Mouse (Mus musculus) heart, embryonic 10.5 days (tissue): ENCODE data around the gene Phlda3. TPM values are rescaled to one million over a fixed set of nuclear protein-coding genes. Genes with fewer than 3 reads are reported as not detected.

Experiments used
- DNase-seq: peaks from one replicate; pipeline ENCODE4 v3.0.0-alpha.2; 2017; ENCODE audit warnings: low spot score
- H3K27ac ChIP-seq: fragments of 300-500 bp; sonication (generic); 2 replicates; pipeline ENCODE4 v1.5.1; 2016; ENCODE audit warnings: mild to moderate bottlenecking
- H3K27me3 ChIP-seq: fragments of 300-500 bp; sonication (generic); 2 replicates; pipeline ENCODE4 v1.6.1; 2016; ENCODE audit warnings: mild to moderate bottlenecking; ENCODE audit not compliant: poor library complexity, insufficient read depth, severe bottlenecking
- H3K36me3 ChIP-seq: fragments of 300-500 bp; sonication (generic); 2 replicates; pipeline ENCODE4 v1.6.1; 2016; ENCODE audit warnings: mild to moderate bottlenecking, moderate library complexity
- H3K4me1 ChIP-seq: fragments of 300-500 bp; sonication (generic); 2 replicates; pipeline ENCODE4 v1.6.1; 2016; ENCODE audit warnings: mild to moderate bottlenecking
- H3K4me3 ChIP-seq: fragments of 300-500 bp; sonication (generic); 2 replicates; pipeline ENCODE4 v1.5.1; 2016; ENCODE audit warnings: mild to moderate bottlenecking, moderate library complexity
- H3K9me3 ChIP-seq: fragments of 300-500 bp; sonication (generic); 2 replicates; pipeline ENCODE4 v1.6.1; 2016; ENCODE audit warnings: mild to moderate bottlenecking, moderate library complexity
- WGBS: fragments of 180-500 bp; shearing (Covaris S2); methylation state at CpG from one replicate; pipeline ENCODE4 v1.1.7; 2016; 5-methylcytosine and 5-hydroxymethylcytosine counted together
- polyA plus RNA-seq: library from polyadenylated mRNA; unstranded; fragments of >200 nt; fragmentation: Nextera tagmentation; extraction: Ambion mirVana; gene quantifications from 2 replicates; pipeline ENCODE4 v1.2.1, GENCODE M21; 2016

Gene Phlda3
- polyA plus RNA-seq, 1 experiment from 2014 or later: 65.3 TPM

DNA sequence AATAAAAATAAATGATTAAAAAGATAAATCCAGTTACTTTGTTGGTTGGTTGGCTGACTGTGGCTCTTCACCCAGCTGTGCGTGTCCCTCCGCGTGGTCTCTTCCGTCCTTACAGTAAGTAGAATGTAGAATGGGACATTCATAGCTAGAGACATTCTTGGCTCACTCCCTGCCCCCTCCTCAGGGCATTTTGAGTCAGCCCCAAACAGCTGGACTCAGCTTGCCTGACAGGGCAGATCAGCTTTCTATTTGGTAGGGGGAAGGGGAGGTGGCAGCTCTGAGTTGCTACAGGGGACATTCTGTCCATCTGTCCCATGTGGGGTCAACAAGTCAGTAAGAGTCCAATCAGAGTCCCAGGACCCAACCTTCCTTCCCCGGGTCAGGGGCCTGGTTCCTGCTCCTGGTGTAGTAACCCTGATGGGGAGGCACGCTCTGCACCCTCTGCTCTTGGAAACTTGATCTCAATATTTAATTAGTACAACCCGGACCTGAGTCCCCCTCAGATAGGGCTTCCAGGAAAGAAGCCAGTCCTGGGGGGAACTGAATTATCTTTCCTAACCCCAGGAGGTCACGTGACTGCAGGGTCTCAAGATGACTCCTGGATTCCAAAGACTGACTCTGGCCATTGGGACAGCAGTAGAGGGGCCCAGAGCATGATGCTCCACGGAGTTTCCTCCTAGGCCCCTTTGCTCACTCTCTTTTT, 2.3 kb upstream of the Phlda3 start:
- Histone ChIP-seq H3K4me3 (no peak overlapping the region), H3K36me3 (peaks cover 6% of the 10 kb centered on the region), H3K27me3 (no peaks in the 10 kb centered on the region), H3K4me1 (peaks cover 53% of the 10 kb centered on the region), H3K27ac (peak overlapping the region; percentile 59), H3K9me3 (no peaks in the 10 kb centered on the region)
- DNase-seq: no peak
- WGBS: 72% methylated on average over 9 of the region's 9 CpGs

DNA sequence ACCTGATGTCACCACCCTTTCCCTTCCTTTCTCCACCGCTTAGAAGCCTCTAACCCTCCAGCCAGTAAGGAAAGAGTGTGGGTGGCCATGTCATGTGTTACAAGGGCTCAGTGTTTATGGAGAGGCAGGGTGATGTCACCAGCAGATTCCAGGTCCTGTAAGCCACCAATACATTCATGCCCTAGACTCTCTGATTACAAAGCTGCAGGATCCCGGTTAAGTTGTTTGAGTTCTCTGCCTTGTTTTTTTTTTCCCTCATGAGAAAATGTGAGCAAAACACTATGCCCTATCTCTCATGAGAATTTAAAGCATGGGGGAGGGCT, 1.8 kb upstream of the Phlda3 start:
- H3K36me3 ChIP-seq: peaks cover 11% of the 10 kb centered on the region
- H3K4me1 ChIP-seq: peaks cover 58% of the 10 kb centered on the region
- no peak overlapping the region for H3K4me3 ChIP-seq
- H3K27me3 ChIP-seq: no peaks in the 10 kb centered on the region
- DNase-seq: no peak
- no peaks in the 10 kb centered on the region for H3K9me3 ChIP-seq
- WGBS: 39% methylated on average over 2 of the region's 2 CpGs
- peak overlapping the region; percentile 59; the same call in 1 of the 2 replicates for H3K27ac ChIP-seq

DNA sequence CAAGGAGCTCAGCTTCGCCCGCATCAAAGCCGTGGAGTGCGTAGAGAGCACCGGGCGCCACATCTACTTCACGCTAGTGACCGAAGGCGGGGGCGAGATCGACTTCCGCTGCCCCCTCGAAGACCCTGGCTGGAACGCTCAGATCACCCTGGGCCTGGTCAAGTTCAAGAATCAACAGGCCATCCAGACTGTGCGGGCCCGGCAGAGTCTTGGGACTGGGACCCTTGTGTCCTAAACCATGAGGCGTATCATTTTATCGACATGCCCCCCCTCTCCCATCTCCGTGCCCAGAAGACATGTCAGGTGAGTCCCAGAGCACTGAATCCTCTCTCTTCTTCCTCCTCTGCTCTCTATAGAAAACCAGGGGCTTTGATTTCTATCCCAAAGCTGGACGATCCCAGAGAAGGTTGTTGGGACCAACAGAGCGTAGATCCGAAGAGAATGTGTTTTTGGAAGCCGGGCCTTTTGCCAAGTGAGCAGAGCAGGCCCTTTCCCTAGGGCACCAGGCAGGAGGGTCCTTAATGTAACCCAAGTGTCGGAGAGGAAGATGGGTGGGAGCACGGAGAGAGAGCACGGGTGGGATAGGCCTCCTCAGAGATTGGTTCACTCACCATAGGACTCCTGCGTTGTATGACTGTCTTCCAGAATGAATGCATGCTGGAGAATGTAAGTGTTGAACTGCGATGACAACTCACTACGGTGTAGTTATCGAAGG, 830 bp downstream of the Phlda3 start:
- Histone ChIP-seq H3K27me3 (no peaks in the 10 kb centered on the region), H3K4me3 (peak overlapping the region; percentile 70), H3K9me3 (no peaks in the 10 kb centered on the region), H3K36me3 (peaks cover 24% of the 10 kb centered on the region), H3K4me1 (peaks cover 82% of the 10 kb centered on the region), H3K27ac (peak overlapping the region; percentile 97)
- DNase-seq: no peak
- 22% methylated on average over 30 of the region's 30 CpGs for WGBS

DNA sequence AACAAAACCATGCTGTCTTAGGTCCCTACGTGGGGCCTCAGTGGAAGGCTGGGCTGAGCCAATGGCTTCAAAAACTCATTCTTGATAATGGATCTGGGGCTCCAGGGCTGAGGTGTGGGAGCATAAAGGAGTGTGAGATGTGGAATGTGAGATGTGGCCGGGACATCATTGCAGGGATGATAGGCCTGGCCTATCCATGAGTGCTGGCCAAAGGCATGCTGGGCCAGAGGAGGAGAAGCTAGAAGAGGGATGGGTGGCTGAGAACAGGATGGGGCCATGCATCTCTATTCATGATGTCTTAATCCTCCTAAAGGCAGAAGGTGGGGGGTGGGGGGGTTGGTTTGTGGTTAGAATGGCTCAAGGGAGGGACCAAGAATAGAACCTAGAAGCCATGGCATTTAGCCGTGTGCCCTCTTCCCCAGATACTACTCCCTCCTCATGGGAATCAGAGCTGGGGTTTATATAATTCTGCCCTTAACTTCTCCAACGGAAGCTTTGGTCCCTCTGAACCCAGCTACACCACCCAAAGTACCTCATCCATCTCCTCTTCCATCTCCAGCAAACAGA, 1.5 kb downstream of the Phlda3 start:
- Histone ChIP-seq H3K27me3 (no peaks in the 10 kb centered on the region), H3K27ac (peak overlapping the region; percentile 97), H3K9me3 (no peaks in the 10 kb centered on the region), H3K36me3 (peaks cover 24% of the 10 kb centered on the region), H3K4me3 (peak overlapping the region; percentile 70), H3K4me1 (peaks cover 82% of the 10 kb centered on the region)
- WGBS: 59% methylated on average over 4 of the region's 4 CpGs
- no peak for DNase-seq

DNA sequence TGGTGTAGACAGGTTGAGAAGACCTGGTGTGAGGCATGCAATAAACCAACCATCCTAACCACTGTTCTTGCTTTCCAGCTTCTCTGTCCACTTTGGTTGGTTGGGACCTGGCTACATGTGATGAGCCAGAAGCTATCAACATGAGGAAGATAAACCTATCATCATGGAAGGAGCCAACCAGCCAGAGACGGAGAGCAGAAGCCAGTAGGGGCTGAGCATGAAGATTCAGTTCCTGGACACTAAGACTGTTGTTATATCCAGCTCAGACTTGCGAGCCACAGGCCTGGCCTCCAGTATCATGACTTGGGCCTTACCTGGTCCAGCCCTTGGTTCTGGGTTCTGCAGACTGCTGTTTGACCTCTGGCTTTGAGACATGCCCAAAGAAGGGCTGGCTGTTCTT, 2.5 kb downstream of the Phlda3 start:
- 54% methylated on average over 2 of the region's 2 CpGs for WGBS
- no peak for DNase-seq
- Histone ChIP-seq H3K27ac (no peak overlapping the region), H3K36me3 (peaks cover 24% of the 10 kb centered on the region), H3K9me3 (no peaks in the 10 kb centered on the region), H3K27me3 (no peaks in the 10 kb centered on the region), H3K4me3 (peak overlapping the region; percentile 70; the same call in 1 of the 2 replicates), H3K4me1 (peaks cover 86% of the 10 kb centered on the region)

DNA sequence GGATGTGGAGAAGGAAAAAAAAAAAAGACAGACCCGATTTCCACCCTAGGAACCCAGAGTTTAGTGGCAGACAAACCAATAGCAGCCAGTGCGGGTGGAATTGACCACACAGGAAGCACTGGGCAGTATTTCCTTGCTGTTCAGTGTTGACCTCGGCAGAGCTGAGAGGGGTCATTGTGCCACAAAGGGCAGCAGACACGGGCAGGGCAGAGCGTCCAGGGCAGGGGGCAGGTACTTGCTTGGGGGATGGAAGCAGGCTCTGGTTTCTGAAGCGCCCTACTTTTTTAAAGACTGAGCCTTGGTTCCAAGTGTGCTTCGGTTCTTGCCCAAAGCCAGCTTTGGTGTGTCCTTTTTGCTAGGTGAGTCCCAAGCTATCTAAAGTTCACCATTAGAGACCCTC, 4.3 kb downstream of the Phlda3 start:
- Histone ChIP-seq H3K4me3 (no peak overlapping the region), H3K27me3 (no peaks in the 10 kb centered on the region), H3K27ac (peak overlapping the region; percentile 37; the same call in 1 of the 2 replicates), H3K4me1 (peaks cover 67% of the 10 kb centered on the region), H3K36me3 (peaks cover 24% of the 10 kb centered on the region), H3K9me3 (no peaks in the 10 kb centered on the region)
- 69% methylated on average over 7 of the region's 7 CpGs for WGBS
- DNase-seq: no peak

DNA sequence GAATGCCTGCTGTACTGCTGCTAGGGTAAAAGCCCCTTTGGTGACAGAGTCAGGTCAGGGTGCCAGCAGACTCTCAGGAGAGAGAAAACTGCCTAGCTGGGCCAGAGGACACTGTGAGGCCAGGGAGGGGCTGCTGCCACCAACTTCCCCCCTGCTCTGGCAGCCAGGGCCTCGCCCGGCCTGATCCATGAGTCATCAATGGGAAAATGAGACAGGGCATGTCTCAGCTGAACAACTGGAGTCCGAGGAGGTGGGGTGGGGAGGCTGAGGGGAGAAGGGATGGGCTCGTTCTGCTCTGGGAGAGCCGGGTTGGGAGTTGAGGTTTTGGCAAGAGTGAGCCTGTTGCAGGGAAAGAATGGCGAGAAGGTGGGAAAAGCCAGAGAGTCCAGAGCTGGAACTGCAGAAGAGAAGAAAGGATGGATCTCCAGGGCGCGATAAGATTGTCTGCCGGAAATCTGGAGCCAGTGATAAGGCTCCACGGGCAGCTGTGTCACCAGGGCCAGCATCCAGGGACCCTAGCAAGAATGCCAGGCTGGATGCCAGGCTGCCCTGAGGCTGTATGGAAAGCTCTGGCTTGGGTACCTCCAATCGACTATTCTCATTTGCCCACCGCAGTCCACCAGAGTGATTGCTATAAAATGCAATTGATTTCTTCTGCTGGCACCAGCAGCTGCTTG, 5.1 kb downstream of the Phlda3 start:
- no peaks in the 10 kb centered on the region for H3K9me3 ChIP-seq
- 42% methylated on average over 12 of the region's 12 CpGs for WGBS
- no peak overlapping the region for H3K4me3 ChIP-seq
- peaks cover 61% of the 10 kb centered on the region for H3K4me1 ChIP-seq
- H3K27ac ChIP-seq: peak overlapping the region; percentile 37
- peaks cover 24% of the 10 kb centered on the region for H3K36me3 ChIP-seq
- DNase-seq: no peak
- H3K27me3 ChIP-seq: no peaks in the 10 kb centered on the region

DNA sequence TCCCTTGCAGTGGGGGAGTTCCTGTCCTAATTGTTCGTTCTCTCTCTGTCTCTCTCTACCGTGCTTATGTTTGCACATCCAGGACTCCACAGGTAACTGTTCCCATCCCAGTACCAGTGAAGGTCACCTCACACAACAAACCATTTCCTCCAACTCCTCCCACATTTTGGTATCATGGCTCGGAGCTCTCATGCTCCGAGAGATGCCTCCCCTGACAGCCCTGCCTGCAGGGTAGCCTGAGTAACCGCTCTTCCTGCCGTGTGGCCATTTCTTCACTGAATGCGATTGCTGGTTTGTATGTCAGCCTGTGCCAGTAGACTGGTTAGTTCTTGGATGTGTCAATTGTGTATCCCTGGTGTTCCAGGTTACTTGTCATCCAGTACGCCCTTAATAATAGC, 5.7 kb downstream of the Phlda3 start:
- Histone ChIP-seq H3K27ac (peak overlapping the region; percentile 37; the same call in 1 of the 2 replicates), H3K27me3 (no peaks in the 10 kb centered on the region), H3K36me3 (peaks cover 24% of the 10 kb centered on the region), H3K4me3 (no peak overlapping the region), H3K9me3 (no peaks in the 10 kb centered on the region), H3K4me1 (peaks cover 61% of the 10 kb centered on the region)
- no peak for DNase-seq
- 63% methylated on average over 8 of the region's 8 CpGs for WGBS

DNA sequence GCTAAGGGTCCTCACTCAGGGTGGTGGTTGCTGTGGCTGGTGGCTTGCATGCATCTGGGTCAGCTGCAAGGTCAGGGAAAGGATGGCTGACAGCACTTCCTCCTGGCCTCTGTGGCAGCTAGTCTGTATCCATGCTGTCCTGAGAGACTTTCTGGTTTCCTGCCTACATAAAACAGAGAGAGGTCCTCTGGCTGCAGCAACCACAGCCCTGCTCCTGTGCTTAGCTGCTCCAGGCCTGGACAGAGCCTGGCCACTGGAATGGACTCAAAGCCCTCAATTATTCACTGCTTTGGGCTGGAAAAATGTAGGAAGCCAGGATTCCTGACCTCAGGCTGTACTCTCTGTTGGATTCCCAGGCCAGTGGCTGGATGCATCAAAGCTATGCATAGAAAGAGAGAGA, 10.7 kb downstream of the Phlda3 start:
- Histone ChIP-seq H3K4me1 (peaks cover 41% of the 10 kb centered on the region), H3K36me3 (no peaks in the 10 kb centered on the region), H3K27ac (peak overlapping the region; percentile 53), H3K27me3 (0 out of 2 replicates have a peak, but pooled peaks cover 10% of the 10 kb centered on the region), H3K4me3 (no peak overlapping the region), H3K9me3 (no peaks in the 10 kb centered on the region)
- no peak for DNase-seq

DNA sequence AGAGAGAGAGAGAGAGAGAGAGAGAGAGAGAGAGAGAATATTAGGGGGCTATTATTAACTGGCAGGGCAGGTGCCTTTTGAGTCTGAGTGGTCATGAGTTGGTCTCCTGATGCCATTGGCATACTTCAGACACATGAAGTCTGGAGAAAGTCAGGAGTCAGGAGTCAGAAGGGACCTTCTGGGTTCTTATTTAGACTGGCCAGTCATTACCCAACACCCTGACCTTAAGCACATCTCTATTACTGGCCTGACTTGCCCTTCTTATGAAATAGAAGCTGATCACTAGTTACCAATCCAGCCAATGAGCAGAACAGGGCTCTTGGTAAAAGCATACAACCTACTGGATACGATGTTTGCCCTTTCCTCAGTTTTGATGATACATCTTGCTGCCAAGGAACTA, 11.1 kb downstream of the Phlda3 start:
- 90% methylated on average over 1 of the region's 1 CpGs for WGBS
- no peak overlapping the region for H3K4me3 ChIP-seq
- H3K9me3 ChIP-seq: no peaks in the 10 kb centered on the region
- peak overlapping the region; percentile 53; the same call in 1 of the 2 replicates for H3K27ac ChIP-seq
- 0 out of 2 replicates have a peak, but pooled peaks cover 10% of the 10 kb centered on the region for H3K27me3 ChIP-seq
- no peak for DNase-seq
- peaks cover 40% of the 10 kb centered on the region for H3K4me1 ChIP-seq
- no peaks in the 10 kb centered on the region for H3K36me3 ChIP-seq

DNA sequence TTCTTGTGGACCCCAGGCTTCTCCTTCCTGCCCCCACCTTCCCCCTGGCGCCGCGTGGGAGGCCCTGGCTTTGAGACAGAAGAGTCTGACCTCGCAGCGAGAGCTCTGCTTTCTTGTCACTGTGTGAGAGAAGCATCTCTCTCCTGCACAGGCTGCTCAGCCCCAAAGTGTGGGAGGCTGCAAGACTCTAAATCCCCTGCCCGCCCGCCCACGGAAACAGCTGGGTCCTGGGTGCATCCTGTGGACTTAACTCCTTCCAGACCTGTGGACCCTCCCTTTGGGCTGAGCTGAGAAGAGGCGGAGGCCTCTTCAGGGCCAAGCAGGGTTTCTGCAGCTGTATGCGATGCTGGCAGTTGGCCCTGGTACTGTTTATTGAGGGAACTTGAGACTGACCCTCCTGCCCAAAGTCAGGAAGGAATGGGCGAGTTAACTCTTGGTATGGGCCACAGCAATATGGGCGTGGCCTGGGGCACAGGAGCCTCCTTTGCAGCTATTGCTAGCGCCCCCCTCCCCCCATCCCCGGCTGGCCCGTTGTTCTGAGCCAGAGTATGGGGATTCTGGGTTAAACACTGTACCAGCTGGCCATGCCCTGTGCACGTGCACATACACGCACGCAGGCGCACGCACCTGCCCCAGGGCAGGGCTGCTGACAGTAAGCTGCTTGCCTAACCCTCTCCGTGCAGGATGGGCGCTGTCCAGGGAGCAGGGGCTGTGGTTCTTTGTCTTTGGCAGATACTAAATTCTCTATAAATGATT, 13.0 kb downstream of the Phlda3 start, which contains the start of gene Tnni1:
Gene Tnni1, plus strand, starts transcription at position 655 of the 756 bp plus-strand sequence.
- Histone ChIP-seq H3K36me3 (no peaks in the 10 kb centered on the region), H3K27ac (peak within 1 kb of the TSS; percentile 67), H3K9me3 (no peaks in the 10 kb centered on the region), H3K4me3 (peak within 1 kb of the TSS; percentile 24; the same call in 1 of the 2 replicates), H3K27me3 (0 out of 2 replicates have a peak, but pooled peaks cover 10% of the 10 kb centered on the region), H3K4me1 (peaks cover 42% of the 10 kb centered on the region)
- WGBS: 28% methylated on average over 22 of the region's 22 CpGs
- DNase-seq: no peak

DNA sequence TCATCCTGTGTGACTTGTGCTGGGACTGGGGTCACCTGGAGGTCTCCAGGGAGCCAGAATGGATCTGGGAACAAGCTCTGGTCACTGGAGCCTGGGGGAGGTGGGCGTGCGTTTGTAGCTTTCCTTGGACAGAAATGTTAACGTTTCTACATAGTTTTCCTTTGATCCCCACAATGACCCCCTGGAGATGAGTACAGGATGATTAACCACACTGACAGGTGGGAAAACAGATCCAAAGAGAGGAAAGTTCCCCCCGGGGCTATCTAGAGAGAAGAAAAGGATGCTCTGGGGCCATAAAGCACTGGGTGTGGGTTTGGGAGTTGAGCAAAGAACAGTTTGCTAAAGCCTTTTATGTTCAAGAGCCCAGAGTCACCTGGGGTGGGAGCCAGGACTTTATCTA, 14.7 kb downstream of the Phlda3 start:
- no peak for DNase-seq
- no peak overlapping the region for H3K4me3 ChIP-seq
- 0 out of 2 replicates have a peak overlapping the region, but pooled peaks have one; percentile 10 for H3K27ac ChIP-seq
- no peaks in the 10 kb centered on the region for H3K9me3 ChIP-seq
- H3K27me3 ChIP-seq: 0 out of 2 replicates have a peak, but pooled peaks cover 10% of the 10 kb centered on the region
- H3K36me3 ChIP-seq: no peaks in the 10 kb centered on the region
- WGBS: 55% methylated on average over 4 of the region's 4 CpGs
- peaks cover 42% of the 10 kb centered on the region for H3K4me1 ChIP-seq
